Mouse (Mus musculus) midbrain, embryonic 15.5 days (tissue): ENCODE measurements around the gene Hdac4. TPM values are rescaled to one million over a fixed set of nuclear protein-coding genes. Genes with fewer than 3 reads are reported as not detected.

Source experiments
- ATAC-seq: fragments of 200-750 bp; cut with Nextera tagmentation; replicated peaks from 2 replicates; pipeline ENCODE4 v1.8.0; 2017; ENCODE audit warnings: moderate TSS enrichment
- H3K27ac ChIP-seq: fragments of 300-500 bp; sonication (generic); 2 replicates; pipeline ENCODE4 v1.5.1; 2015; ENCODE audit warnings: mild to moderate bottlenecking, inconsistent platforms
- H3K27me3 ChIP-seq: fragments of 300-500 bp; sonication (generic); replicated peaks from 2 replicates; pipeline ENCODE4 v1.6.1; 2015; ENCODE audit warnings: inconsistent platforms
- H3K36me3 ChIP-seq: fragments of 300-500 bp; sonication (generic); replicated peaks from 2 replicates; pipeline ENCODE4 v1.6.1; 2015; ENCODE audit warnings: inconsistent platforms
- H3K4me1 ChIP-seq: fragments of 300-500 bp; sonication (generic); 2 replicates; pipeline ENCODE4 v1.6.1; 2015; ENCODE audit warnings: inconsistent platforms
- H3K4me2 ChIP-seq: fragments of 300-500 bp; sonication (generic); 2 replicates; pipeline ENCODE4 v1.6.1; 2015; ENCODE audit warnings: inconsistent platforms, mild to moderate bottlenecking, moderate library complexity
- H3K4me3 ChIP-seq: fragments of 300-500 bp; sonication (generic); 2 replicates; pipeline ENCODE4 v1.5.1; 2015; ENCODE audit warnings: mild to moderate bottlenecking, inconsistent platforms
- H3K9ac ChIP-seq: fragments of 300-500 bp; sonication (generic); 2 replicates; pipeline ENCODE4 v1.6.1; 2015; ENCODE audit warnings: mild to moderate bottlenecking, inconsistent platforms
- H3K9me3 ChIP-seq: fragments of 300-500 bp; sonication (generic); 2 replicates; pipeline ENCODE4 v1.6.1; 2016; ENCODE audit warnings: inconsistent platforms
- WGBS: fragments of 180-500 bp; shearing (Covaris S2); methylation state at CpG from one replicate; pipeline ENCODE4 v1.1.7; 2015; ENCODE audit warnings: mixed read lengths; 5-methylcytosine and 5-hydroxymethylcytosine counted together
- polyA plus RNA-seq: library from polyadenylated mRNA; unstranded; fragments of >200 nt; fragmentation: Nextera tagmentation; extraction: Ambion mirVana; gene quantifications from 2 replicates; pipeline ENCODE4 v1.2.1, GENCODE M21; 2015

Gene Hdac4
- polyA plus RNA-seq, 1 experiment from 2014 or later: 27.9 TPM

DNA sequence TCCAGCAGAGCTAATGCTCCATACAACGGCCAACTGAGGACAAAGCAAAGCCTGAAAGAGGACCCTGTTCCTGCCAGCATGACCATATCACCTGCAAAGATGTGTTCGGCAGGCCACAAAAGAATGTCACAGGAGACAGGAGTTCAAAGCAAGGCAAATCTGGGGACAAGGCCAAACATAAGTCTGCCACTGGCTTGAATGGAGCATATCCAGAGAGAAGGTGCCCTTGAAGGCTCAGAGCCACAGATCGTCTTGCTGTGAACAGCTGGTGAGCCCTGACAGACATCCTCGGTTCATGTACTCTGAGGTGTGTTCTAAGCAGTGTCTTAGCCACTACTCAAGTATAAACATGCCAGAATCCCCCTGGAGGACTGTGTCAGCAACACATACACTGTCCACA is 79.3 kb downstream of the Hdac4 start:
- H3K9ac ChIP-seq: no peak overlapping the region
- WGBS: 80% methylated on average over 4 of the region's 4 CpGs
- no peak for ATAC-seq

DNA sequence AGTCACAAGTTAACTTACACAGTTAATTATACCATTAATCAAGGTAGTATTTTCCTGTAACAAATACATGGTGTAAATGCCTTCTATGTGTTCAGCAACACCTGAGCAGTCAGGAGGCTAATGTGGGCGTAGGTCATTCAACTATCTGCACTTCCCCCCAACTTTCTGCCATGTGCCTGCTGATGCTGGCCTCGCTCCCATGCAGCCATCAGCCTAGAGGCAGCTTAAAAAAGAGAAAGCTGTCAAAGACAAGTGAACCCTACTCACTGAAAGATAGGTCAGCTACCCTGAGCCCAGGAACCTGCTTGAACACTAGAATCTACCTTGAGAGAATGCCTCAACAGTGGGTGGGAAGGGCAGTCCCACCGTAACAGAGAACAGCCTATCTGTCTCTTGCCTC is 81.4 kb downstream of the Hdac4 start:
- 90% methylated on average over 3 of the region's 3 CpGs for WGBS

More for the DNA sequence above, 79.3 kb downstream of the Hdac4 start:
- Histone ChIP-seq H3K9me3 (no peaks in the 10 kb centered on the region), H3K27ac (no peak overlapping the region), H3K36me3 (no peaks in the 10 kb centered on the region), H3K4me1 (no peaks in the 10 kb centered on the region), H3K4me2 (no peak overlapping the region), H3K27me3 (no peaks in the 10 kb centered on the region), H3K4me3 (no peak overlapping the region)

DNA sequence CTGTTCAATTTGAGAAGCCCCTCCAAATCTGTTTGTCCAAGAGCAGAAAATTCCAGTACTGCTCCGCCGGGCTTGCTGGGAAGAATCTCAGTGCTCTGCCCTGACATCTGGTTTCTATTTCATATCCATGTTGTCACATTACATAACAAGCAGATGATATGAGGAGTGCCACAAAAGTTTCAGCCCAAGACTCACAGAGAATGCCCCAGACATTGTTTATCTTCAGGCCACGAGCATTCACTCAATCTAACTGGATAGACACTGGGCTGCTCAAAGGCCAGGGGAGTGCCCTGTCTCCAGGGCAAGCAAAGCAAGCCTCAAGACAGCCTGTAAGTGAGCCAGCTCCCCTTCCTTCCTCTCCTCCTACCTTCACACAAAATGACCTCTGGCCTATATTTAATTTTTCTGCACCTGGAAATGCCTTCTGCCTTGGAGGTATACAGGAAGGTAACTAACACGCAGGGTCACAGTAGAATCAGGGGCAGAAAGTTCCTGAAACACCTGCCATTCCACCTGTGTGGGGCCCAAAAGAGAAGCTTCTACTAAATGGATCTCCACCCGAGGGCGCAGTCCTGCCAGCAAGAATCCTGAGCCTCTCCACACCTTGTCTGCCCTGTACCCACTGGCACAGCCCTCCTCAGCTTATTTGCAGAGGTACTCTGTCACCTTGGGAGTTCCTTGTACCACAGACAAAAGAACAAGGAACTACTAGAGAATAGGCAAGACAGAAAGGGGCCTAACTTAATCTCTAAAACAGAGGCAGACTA is 82.1 kb downstream of the Hdac4 start:
- no peak overlapping the region for H3K27ac ChIP-seq
- WGBS: 86% methylated on average over 6 of the region's 6 CpGs

More for the DNA sequence above, 81.4 kb downstream of the Hdac4 start:
- Histone ChIP-seq H3K27me3 (no peaks in the 10 kb centered on the region), H3K36me3 (no peaks in the 10 kb centered on the region), H3K27ac (no peak overlapping the region), H3K4me2 (no peak overlapping the region), H3K9me3 (no peaks in the 10 kb centered on the region), H3K4me3 (no peak overlapping the region), H3K4me1 (no peaks in the 10 kb centered on the region), H3K9ac (no peak overlapping the region)
- no peak for ATAC-seq

DNA sequence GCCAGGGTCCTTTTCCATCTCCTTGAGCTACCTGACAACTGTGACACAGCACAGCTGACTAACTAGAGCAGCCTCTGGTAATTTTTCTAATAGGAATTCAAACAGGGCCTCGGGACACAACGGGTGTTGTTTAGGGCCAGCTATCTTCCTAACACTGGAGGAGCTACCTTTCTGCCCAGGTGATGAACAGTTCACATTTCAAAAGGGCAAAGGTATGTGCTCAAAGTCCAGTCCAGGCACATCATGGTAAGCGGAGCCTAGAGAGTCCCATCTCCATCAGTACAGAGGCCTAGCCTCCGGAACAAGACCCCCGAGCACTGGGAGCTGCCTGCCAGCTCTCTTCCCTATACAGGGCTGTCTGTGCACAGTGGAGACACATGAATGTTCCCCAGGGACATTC is 82.9 kb downstream of the Hdac4 start:
- Histone ChIP-seq H3K4me2 (no peak overlapping the region), H3K36me3 (no peaks in the 10 kb centered on the region), H3K9ac (no peak overlapping the region), H3K27me3 (no peaks in the 10 kb centered on the region), H3K4me3 (no peak overlapping the region), H3K9me3 (no peaks in the 10 kb centered on the region), H3K4me1 (no peaks in the 10 kb centered on the region), H3K27ac (no peak overlapping the region)
- WGBS: 96% methylated on average over 5 of the region's 5 CpGs
- no peak for ATAC-seq

More for the DNA sequence above, 82.1 kb downstream of the Hdac4 start:
- H3K36me3 ChIP-seq: no peaks in the 10 kb centered on the region
- no peak overlapping the region for H3K9ac ChIP-seq
- no peaks in the 10 kb centered on the region for H3K27me3 ChIP-seq
- no peaks in the 10 kb centered on the region for H3K4me1 ChIP-seq
- no peak overlapping the region for H3K4me2 ChIP-seq
- no peak overlapping the region for H3K4me3 ChIP-seq
- no peak for ATAC-seq
- no peaks in the 10 kb centered on the region for H3K9me3 ChIP-seq

DNA sequence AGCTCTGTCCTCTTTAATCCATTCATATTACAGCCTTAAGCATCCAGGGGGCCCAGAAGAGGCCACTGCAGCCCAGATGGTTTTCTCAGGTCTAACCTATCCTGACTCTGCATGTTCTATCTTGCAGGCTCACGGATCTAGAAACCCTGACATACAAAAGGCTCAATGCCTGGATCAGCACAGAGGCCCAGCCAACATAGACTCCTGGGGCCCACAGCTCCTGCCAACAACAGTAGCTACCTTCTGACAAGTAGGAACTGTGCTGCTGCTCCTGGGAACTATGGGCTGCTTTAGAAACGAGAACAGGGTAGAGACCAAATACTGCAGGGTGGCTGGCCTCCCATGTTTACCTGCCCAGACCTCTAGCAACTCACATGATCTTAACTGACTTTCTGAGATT is 83.9 kb downstream of the Hdac4 start:
- 85% methylated on average over 2 of the region's 2 CpGs for WGBS
- Histone ChIP-seq H3K4me3 (no peak overlapping the region), H3K4me1 (no peaks in the 10 kb centered on the region), H3K27ac (no peak overlapping the region), H3K27me3 (no peaks in the 10 kb centered on the region), H3K9me3 (no peaks in the 10 kb centered on the region), H3K4me2 (no peak overlapping the region), H3K36me3 (no peaks in the 10 kb centered on the region), H3K9ac (no peak overlapping the region)
- no peak for ATAC-seq

DNA sequence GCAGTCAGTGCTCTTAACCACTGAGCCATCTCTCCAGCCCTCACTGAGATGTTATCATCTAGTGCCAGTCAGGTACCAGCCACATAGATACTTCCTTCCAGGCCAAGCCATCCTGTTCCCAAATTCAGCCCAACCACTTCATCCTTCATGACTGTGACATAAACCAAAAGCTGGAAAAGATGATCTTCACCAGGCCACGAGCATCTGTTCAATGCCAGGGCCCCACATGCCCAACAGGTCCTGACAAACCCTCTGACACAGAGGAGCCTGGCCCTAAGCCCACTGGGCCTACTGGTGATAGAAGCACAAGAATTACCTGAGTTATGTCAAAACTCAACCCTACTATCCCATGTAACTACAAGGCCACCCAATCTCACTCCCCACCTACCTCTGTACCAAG is 84.5 kb downstream of the Hdac4 start:
- WGBS: 97% methylated on average over 1 of the region's 1 CpGs
- no peaks in the 10 kb centered on the region for H3K4me1 ChIP-seq
- H3K9ac ChIP-seq: no peak overlapping the region
- H3K9me3 ChIP-seq: no peaks in the 10 kb centered on the region
- H3K36me3 ChIP-seq: no peaks in the 10 kb centered on the region
- no peak for ATAC-seq
- no peak overlapping the region for H3K27ac ChIP-seq
- H3K4me3 ChIP-seq: no peak overlapping the region
- no peaks in the 10 kb centered on the region for H3K27me3 ChIP-seq
- H3K4me2 ChIP-seq: no peak overlapping the region

DNA sequence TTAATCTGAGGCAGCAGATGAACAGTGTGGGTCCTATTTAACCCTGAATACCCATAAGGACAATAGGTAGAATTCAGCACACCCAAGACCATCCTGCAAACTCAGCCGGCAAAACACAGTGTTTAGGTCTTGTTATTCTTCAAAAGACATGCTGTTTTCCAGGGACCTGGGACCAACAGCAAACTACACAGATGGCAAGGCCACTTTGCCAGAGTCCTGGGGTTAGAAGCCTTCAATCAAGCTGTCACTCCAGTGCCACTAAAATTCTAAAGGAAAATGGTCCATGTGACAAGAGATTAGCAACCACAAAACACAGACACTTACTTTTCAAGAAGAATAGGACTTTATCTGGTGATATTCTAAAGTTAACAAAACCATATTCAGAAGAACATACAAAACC is 86.3 kb downstream of the Hdac4 start:
- no peaks in the 10 kb centered on the region for H3K9me3 ChIP-seq
- no peaks in the 10 kb centered on the region for H3K36me3 ChIP-seq
- ATAC-seq: no peak
- no peaks in the 10 kb centered on the region for H3K4me1 ChIP-seq
- no peak overlapping the region for H3K27ac ChIP-seq
- H3K4me3 ChIP-seq: no peak overlapping the region
- 50% methylated on average over 1 of the region's 1 CpGs for WGBS
- no peaks in the 10 kb centered on the region for H3K27me3 ChIP-seq
- H3K4me2 ChIP-seq: no peak overlapping the region
- no peak overlapping the region for H3K9ac ChIP-seq

DNA sequence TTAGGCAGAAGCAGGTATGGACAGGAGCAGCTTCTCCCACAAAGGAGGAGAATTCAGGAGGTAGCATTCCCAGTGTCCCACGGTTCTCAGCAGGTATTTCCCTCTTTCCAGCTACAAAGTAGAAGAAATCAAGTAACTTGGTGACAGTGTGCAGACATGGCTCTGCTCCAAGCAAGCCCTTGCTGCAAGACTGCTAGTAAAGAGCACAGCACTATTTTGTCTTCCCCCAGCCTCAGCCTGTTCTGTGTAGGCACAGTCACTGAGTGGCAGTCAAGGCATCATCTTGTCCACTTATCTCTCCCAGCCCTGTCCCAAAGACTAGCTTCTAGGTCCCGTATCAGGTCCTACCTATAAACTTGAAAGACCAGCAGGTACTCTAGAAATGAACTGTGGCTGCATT is 86.9 kb downstream of the Hdac4 start:
- 90% methylated on average over 2 of the region's 2 CpGs for WGBS
- Histone ChIP-seq H3K9ac (no peak overlapping the region), H3K36me3 (no peaks in the 10 kb centered on the region), H3K4me2 (no peak overlapping the region), H3K4me1 (no peaks in the 10 kb centered on the region), H3K9me3 (no peaks in the 10 kb centered on the region), H3K4me3 (no peak overlapping the region), H3K27me3 (no peaks in the 10 kb centered on the region), H3K27ac (no peak overlapping the region)
- ATAC-seq: no peak

DNA sequence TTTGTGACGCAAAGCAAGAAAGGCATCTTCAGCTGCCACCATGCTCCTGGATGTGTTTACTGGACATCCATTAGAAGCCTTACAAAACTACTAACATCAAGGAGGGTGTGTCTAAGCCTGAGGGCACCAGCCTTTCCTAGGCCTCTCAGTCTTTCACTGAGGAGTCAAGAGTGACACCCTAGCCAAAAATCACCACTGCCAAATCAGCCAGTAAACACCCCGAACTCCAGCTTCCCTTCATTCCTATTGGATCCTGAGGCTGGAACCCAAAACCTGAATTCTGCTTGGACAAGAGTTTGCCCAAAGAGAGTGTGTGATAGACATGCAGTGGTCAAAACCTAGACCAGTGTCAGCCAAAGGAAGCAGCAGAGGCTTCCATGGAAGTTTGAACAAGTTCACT is 87.5 kb downstream of the Hdac4 start:
- no peaks in the 10 kb centered on the region for H3K4me1 ChIP-seq
- 99% methylated on average over 2 of the region's 2 CpGs for WGBS
- no peaks in the 10 kb centered on the region for H3K9me3 ChIP-seq
- ATAC-seq: no peak
- no peak overlapping the region for H3K4me2 ChIP-seq
- no peaks in the 10 kb centered on the region for H3K27me3 ChIP-seq
- no peak overlapping the region for H3K27ac ChIP-seq
- H3K36me3 ChIP-seq: no peaks in the 10 kb centered on the region
- no peak overlapping the region for H3K9ac ChIP-seq
- H3K4me3 ChIP-seq: no peak overlapping the region

DNA sequence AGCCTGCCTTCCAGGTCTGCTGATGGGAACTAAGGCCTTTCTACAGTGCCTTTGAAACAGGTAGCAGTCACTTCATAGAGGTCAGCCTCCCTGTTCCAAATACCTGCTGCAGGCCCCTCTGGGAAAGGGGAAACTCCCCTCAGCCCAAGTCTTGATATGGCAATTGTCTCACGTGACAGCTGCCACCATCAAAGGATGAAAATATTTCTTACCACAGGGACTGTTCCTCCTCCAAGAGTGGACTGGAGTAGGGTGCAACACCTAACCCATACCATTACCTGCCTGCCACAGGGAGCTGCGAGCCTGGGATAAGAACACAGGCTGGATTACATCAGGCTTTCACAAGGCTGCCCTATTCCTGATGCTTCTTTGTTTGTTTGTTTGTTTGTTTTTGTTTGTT is 88.0 kb downstream of the Hdac4 start:
- no peaks in the 10 kb centered on the region for H3K9me3 ChIP-seq
- H3K27ac ChIP-seq: no peak overlapping the region
- no peak overlapping the region for H3K9ac ChIP-seq
- WGBS: 88% methylated on average over 2 of the region's 2 CpGs
- H3K4me3 ChIP-seq: no peak overlapping the region
- H3K4me2 ChIP-seq: no peak overlapping the region
- H3K4me1 ChIP-seq: no peaks in the 10 kb centered on the region
- ATAC-seq: no peak
- H3K27me3 ChIP-seq: no peaks in the 10 kb centered on the region
- H3K36me3 ChIP-seq: no peaks in the 10 kb centered on the region

DNA sequence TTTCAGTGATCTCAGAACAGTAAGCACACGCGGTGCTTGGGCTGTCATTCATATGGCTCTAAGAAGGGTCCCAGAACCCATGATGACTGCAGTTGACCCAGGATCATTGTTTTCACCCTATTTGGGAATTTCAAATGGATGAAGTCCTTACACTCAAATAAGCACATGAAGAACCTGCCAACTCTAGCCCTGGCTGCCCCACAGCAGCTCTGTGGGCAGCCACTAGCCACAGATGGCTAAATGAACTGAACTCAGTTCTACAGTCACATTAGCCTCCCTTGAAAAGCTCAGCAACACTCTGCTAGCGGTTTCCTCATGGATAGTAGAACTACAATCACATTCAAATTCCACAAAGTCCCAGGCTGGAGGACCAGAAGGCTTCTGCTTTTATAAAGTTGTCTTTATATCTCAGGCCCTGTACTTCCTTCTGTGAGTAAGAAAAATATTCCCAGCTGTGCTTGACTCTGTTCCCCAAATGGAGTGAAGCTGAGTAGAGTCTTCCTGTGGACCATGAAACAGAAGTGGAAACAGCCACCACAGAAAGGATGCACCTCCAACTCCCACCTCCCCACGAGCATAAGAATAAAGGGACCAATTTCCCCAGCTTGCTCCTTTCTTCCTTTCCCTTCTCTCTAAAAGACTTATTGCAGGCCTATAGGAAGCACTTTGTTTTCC is 88.9 kb downstream of the Hdac4 start:
- Histone ChIP-seq H3K9ac (no peak overlapping the region), H3K9me3 (no peaks in the 10 kb centered on the region), H3K27ac (no peak overlapping the region), H3K4me3 (no peak overlapping the region), H3K27me3 (no peaks in the 10 kb centered on the region), H3K4me2 (no peak overlapping the region), H3K4me1 (no peaks in the 10 kb centered on the region), H3K36me3 (no peaks in the 10 kb centered on the region)
- WGBS: 92% methylated on average over 4 of the region's 4 CpGs
- no peak for ATAC-seq

DNA sequence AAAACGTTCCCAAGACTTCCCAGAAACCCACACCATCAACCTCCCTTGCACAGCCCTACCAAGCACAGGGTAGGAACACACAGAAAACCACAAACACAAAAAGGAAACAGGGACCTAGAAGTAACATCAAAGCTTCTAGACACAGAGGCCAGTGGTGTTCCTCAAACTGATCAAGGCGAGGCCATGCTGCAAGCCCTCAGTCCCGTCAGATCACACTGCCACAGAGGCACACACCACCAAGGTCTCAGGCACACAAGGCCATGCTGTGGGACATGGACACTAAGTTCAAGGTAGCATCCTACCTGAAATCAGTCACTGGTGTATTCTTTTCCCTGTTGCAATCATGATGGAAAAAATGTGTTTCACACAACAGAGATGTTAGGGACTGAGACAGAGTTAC is 90.8 kb downstream of the Hdac4 start:
- WGBS: 92% methylated on average over 3 of the region's 3 CpGs
- H3K27ac ChIP-seq: no peak overlapping the region
- no peaks in the 10 kb centered on the region for H3K27me3 ChIP-seq
- ATAC-seq: no peak
- no peaks in the 10 kb centered on the region for H3K4me1 ChIP-seq
- H3K9ac ChIP-seq: no peak overlapping the region
- no peaks in the 10 kb centered on the region for H3K9me3 ChIP-seq
- no peak overlapping the region for H3K4me3 ChIP-seq
- H3K36me3 ChIP-seq: no peaks in the 10 kb centered on the region
- no peak overlapping the region for H3K4me2 ChIP-seq

DNA sequence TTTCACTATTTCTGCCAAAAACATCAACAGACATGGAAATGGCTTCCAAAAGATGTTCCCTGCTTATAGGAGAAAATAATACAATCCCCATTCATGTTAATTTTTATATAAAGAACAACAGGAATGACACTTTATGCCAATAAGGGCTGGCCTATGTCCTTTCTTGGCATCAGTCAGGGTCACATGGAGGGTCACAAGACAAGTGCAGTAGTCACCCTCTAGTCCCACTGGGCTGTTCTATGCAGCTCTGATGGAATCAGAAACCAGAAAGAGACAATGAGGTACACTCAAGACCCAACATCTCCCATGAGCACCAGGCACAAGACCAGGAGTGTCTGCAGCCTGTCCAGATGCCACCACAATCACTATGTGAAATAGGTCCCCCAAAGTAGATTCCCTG is 91.5 kb downstream of the Hdac4 start:
- Histone ChIP-seq H3K4me1 (no peaks in the 10 kb centered on the region), H3K9ac (no peak overlapping the region), H3K4me3 (no peak overlapping the region), H3K36me3 (no peaks in the 10 kb centered on the region), H3K27me3 (no peaks in the 10 kb centered on the region), H3K27ac (no peak overlapping the region), H3K4me2 (no peak overlapping the region), H3K9me3 (no peaks in the 10 kb centered on the region)
- no peak for ATAC-seq
